Mouse (Mus musculus) activated CD4-positive, CD25-positive, alpha-beta regulatory T cell (primary cell): Measurements from ENCODE around the gene Rpl26. TPM values are rescaled to one million over a fixed set of nuclear protein-coding genes. Genes with fewer than 3 reads are reported as not detected.

ENCODE experiments used
- polyA plus RNA-seq, 2 experiments: library from polyadenylated mRNA; unstranded; fragments of 100-300 nt; shearing (Covaris generic); gene quantifications; one replicate each; pipeline ENCODE4 v1.2.1; 2017

The Rpl26 gene
- polyA plus RNA-seq = 1,000 to 10,000 TPM in 1 of 2 experiments, 100 to 1,000 TPM in 1; 685 to 1,193 TPM

DNA sequence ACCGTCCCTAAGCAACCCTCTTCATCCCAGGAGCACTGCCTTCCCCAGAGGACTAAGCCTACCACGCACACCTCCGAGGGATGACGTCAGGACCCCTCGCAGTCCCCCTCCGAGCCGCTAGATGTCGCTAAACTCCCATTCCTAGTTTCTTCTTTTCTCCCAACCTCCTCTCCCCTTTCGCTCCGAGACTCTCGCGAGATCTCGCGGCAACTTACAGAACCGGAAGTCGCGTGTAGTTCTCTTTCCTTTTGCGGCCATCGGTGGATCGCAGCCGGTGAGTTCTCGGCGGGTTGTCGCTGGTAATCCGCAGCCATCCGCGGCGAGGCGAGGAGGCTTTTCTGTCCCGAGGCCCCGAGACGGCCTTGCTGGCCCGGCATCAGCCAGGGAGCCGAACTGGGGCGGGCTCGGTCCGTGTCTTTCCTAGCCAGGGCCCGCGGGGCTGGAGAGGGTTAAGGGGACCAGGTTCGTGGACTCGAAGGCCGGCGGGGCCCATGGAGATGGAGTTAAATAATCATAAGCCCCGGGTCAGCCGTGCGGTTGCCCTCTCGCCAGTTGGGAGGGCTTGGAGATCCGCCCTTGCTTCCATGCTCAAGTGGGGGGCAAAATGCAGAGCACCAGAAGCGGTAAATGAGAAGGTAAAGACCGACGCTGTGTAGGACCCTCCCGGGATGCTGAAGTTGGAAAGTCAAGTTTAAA, at the start of gene Rpl26:
Gene Rpl26 (plus strand): TSS at position 233 of the 696 bp plus-strand sequence.

DNA sequence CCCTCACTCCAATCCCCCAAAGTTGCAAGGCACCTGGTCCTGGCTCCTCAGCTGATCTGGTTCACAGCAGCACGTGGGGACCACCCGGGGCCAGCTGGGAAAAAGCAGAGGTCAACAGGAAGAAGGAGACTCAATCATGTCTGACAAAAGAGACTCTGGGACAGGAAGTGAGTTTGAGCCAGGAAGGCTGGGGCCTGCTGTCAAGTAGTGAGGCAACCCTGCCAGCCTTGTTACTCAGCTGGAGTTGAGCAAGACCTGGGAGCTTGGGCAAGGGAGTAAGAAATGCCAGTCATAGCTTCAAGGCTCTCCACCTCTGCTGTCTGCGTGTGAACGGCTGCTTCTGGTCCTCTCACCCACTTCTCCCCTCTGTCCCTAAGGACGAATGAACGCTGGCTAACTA, 29.6 kb upstream of the Rpl26 start, which contains the start of gene Ndel1:
Gene Ndel1 (minus strand): TSS at position 111 of the 400 bp plus-strand sequence.

DNA sequence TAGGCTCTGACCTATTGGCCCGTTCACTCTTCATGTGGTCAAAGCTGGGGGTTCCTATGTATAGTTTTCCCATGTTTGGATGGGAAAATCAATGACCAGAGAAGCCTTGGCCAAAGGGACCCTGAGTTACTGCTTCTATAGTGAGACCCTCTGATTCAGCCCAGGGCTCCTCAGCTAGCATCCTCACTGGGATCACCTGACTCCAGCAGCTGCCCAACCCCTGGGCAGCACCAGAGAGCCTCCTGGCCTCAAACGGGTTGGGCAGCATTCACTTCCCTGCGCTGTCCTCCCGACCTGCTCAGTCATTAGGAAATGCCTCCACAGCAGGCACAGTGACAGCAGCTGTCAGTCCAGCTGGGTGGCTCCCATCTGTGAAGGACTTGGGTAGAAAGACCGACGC, 13.1 kb upstream of the Rpl26 start, which contains the start of gene Rnf222:
Gene Rnf222 (plus strand): TSS at position 301 of the 400 bp plus-strand sequence.

DNA sequence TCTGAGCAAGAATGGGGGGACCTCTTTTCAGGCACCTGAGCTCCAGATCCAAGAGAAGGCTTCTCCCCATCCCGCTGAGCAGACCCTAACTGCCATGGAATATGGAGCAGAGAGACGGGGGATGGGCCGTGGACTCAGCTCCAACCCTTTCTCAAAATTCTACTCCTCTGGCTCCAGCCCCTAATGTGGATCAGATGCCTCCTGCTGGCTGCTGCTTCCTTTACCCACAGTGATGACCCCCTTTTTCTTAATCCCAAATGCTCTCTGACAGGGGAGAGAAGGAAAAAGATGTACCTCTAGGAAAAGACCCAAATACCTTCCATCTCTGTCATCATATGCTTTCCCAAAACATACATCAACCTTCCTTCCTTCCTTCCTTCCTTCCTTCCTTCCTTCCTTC, 25.6 kb downstream of the Rpl26 start, which contains the start of gene Odf4:
Gene Odf4 (minus strand): TSS at position 101 of the 400 bp plus-strand sequence.

Other genes with a start within 250 kb of the Rpl26 start
- 1 to 10 TPM; 1.7 to 3.7 TPM for gene Myh10, start 210.0 kb upstream of the Rpl26 start, polyA plus RNA-seq
- gene Ndel1, start 29.7 kb upstream of the Rpl26 start, polyA plus RNA-seq = 10 to 100 TPM; 59.1 to 78.7 TPM
- gene Rnf222, start 13.0 kb upstream of the Rpl26 start, polyA plus RNA-seq = not detected
- under 1 TPM in 1 of 2 experiments, not detected in 1; 0.28 TPM for gene Odf4, start 25.5 kb downstream of the Rpl26 start, polyA plus RNA-seq
- gene Arhgef15, start 55.9 kb downstream of the Rpl26 start, polyA plus RNA-seq = under 1 TPM in 1 of 2 experiments, not detected in 1; 0.12 TPM
- gene Slc25a35, start 66.5 kb downstream of the Rpl26 start, polyA plus RNA-seq = 10 to 100 TPM in 1 of 2 experiments, 1 to 10 TPM in 1; 8.1 to 11.2 TPM
- gene Rangrf, start 73.6 kb downstream of the Rpl26 start, polyA plus RNA-seq = 10 to 100 TPM; 18.9 to 36.2 TPM
- gene Pfas, start 106.9 kb downstream of the Rpl26 start, polyA plus RNA-seq = 1 to 10 TPM; 2.9 to 4.4 TPM
- 10 to 100 TPM; 13.6 to 14.6 TPM for gene Ctc1, start 114.3 kb downstream of the Rpl26 start, polyA plus RNA-seq
- 10 to 100 TPM; 23.1 to 23.3 TPM for gene Aurkb, start 144.1 kb downstream of the Rpl26 start, polyA plus RNA-seq
- 1 to 10 TPM; 7.5 to 8.5 TPM for gene Borcs6, start 158.1 kb downstream of the Rpl26 start, polyA plus RNA-seq
- gene Tmem107, start 169.2 kb downstream of the Rpl26 start, polyA plus RNA-seq = 1 to 10 TPM; 3.4 to 4.2 TPM
- gene Vamp2, start 186.9 kb downstream of the Rpl26 start, polyA plus RNA-seq = 100 to 1,000 TPM; 113 to 123 TPM
- gene Per1, start 193.6 kb downstream of the Rpl26 start, polyA plus RNA-seq = 10 to 100 TPM in 1 of 2 experiments, 1 to 10 TPM in 1; 6.6 to 10.3 TPM
- under 1 TPM in 1 of 2 experiments, not detected in 1; 0.08 TPM for gene Hes7, start 218.8 kb downstream of the Rpl26 start, polyA plus RNA-seq
- gene 9130213A22Rik, start 221.0 kb downstream of the Rpl26 start, polyA plus RNA-seq = under 1 TPM in 1 of 2 experiments, not detected in 1; 0.17 TPM
- under 1 TPM in 1 of 2 experiments, not detected in 1; 0.05 TPM for gene Aloxe3, start 224.3 kb downstream of the Rpl26 start, polyA plus RNA-seq